Mouse (Mus musculus): Measurements from ENCODE around the gene Sphk1.

DNA sequence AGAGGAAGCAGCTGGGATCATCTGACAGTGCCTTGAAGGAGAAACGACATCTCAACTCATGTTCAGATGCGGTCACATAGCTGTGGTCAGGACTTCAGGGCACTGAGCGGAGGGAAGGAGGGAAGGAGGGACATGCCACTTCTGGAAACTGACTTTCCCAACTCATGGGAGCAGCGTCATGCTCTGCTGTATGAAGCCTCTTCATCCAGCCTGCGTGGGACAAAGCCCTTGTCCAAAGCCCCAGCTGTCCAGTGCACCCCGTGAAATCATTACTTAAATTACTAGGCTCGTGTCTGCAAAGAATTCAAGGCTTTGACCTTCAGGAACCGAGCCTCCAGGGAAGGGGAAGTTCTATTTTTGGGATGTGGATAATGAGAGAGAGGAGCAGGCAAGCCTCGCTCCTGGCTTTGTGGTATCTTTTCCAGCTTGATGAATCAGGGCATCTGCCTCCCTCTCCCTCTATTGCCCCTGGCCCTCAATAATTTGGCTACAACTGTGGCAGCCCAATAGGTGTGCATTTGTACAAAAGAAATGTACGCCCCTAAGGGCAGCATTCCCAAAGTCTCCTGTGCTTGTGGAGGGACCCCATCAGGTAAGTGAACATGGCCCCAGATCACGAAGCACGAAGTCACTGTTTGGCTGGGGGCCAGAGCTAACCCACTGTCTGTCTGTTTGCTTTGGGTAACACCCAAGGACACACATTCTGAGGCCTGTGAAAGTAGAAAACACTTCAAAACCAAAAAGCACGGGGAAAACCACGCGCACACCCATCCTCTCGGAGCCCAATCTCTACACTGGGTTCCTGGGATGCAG lies 7.6 kb upstream of the Sphk1 start:
- TF ChIP-seq CTCF (IDR thresholded peaks at IDR 0.05; ENCODE audit: insufficient read depth, low read length) (no peak), POLR2A (IDR thresholded peaks at IDR 0.05; ENCODE audit: borderline replicate concordance, extremely low read depth, low read depth, low read length) (no peak)
